Mouse (Mus musculus) liver, adult 2 months (tissue): ENCODE results near the gene Smu1. TPM values are rescaled to one million over a fixed set of nuclear protein-coding genes. Genes with fewer than 3 reads are reported as not detected.
A peak's percentile ranks its signal among the peaks of the same experiment; 100 is the strongest.

Experiments used
- DNase-seq: peaks from one replicate; pipeline ENCODE4 v3.0.0-alpha.2; 2011; ENCODE audit warnings: low read depth, low spot score; ENCODE audit errors: extremely low read depth
- H3K27ac ChIP-seq: fragments of 200-500 bp; replicated peaks from 2 replicates; pipeline ENCODE4 v1.5.1; 2012; ENCODE audit warnings: low read depth, mild to moderate bottlenecking, control low read depth, inconsistent platforms, low read length; ENCODE audit not compliant: insufficient read depth
- H3K27me3 ChIP-seq: fragments of 200-500 bp; 2 replicates; pipeline ENCODE4 v1.6.1; 2012; ENCODE audit warnings: mild to moderate bottlenecking, moderate library complexity, low read length, inconsistent platforms; ENCODE audit not compliant: control insufficient read depth, insufficient read depth
- H3K36me3 ChIP-seq: fragments of 200-500 bp; 2 replicates; pipeline ENCODE4 v1.6.1; 2012; ENCODE audit warnings: low read length, inconsistent platforms; ENCODE audit not compliant: control insufficient read depth, insufficient read depth
- H3K4me1 ChIP-seq: fragments of 200-500 bp; 2 replicates; pipeline ENCODE4 v1.6.1; 2011; ENCODE audit warnings: low read length; ENCODE audit not compliant: control insufficient read depth, insufficient read depth
- H3K4me3 ChIP-seq: fragments of 200-500 bp; 2 replicates; pipeline ENCODE4 v1.5.1; 2011; ENCODE audit warnings: low read depth, mild to moderate bottlenecking, control low read depth, low read length, moderate library complexity; ENCODE audit not compliant: insufficient read depth
- H3K79me2 ChIP-seq: fragments of 200-500 bp; 2 replicates; pipeline ENCODE4 v1.6.1; 2012; ENCODE audit warnings: inconsistent platforms, mild to moderate bottlenecking, low read length, moderate library complexity; ENCODE audit not compliant: control insufficient read depth, insufficient read depth
- H3K9ac ChIP-seq: fragments of 200-500 bp; 2 replicates; pipeline ENCODE4 v1.6.1; 2012; ENCODE audit warnings: low read depth, mild to moderate bottlenecking, control low read depth, inconsistent platforms, low read length
- CTCF ChIP-seq: fragments of 200-500 bp; IDR thresholded peaks from 2 replicates; pipeline ENCODE4 v1.5.1; 2011; ENCODE audit warnings: low read depth, low read length, control low read depth
- POLR2A ChIP-seq: fragments of 200-500 bp; IDR thresholded peaks from 2 replicates; pipeline ENCODE4 v1.6.1; 2011; ENCODE audit warnings: low read length, control low read depth; ENCODE audit not compliant: insufficient read depth; ENCODE audit errors: extremely low read depth
- WGBS: fragments of 180-500 bp; shearing (Covaris S2); methylation state at CpG from one replicate; pipeline ENCODE4 v1.1.7; 2018; 5-methylcytosine and 5-hydroxymethylcytosine counted together
- polyA plus RNA-seq: library from polyadenylated mRNA; depleted of rRNA; stranded (reverse); fragments of >200 nt; gene quantifications from 2 replicates; pipeline ENCODE4 v1.2.3, GENCODE M21; 2012
- total RNA-seq: library from RNA; depleted of rRNA; stranded (reverse); fragments of >200 nt; gene quantifications from 2 replicates; pipeline ENCODE4 v1.2.3, GENCODE M21; 2014

Smu1 gene
- total and polyA plus RNA-seq, 2 experiments, result 16.2 to 58.3 TPM

DNA sequence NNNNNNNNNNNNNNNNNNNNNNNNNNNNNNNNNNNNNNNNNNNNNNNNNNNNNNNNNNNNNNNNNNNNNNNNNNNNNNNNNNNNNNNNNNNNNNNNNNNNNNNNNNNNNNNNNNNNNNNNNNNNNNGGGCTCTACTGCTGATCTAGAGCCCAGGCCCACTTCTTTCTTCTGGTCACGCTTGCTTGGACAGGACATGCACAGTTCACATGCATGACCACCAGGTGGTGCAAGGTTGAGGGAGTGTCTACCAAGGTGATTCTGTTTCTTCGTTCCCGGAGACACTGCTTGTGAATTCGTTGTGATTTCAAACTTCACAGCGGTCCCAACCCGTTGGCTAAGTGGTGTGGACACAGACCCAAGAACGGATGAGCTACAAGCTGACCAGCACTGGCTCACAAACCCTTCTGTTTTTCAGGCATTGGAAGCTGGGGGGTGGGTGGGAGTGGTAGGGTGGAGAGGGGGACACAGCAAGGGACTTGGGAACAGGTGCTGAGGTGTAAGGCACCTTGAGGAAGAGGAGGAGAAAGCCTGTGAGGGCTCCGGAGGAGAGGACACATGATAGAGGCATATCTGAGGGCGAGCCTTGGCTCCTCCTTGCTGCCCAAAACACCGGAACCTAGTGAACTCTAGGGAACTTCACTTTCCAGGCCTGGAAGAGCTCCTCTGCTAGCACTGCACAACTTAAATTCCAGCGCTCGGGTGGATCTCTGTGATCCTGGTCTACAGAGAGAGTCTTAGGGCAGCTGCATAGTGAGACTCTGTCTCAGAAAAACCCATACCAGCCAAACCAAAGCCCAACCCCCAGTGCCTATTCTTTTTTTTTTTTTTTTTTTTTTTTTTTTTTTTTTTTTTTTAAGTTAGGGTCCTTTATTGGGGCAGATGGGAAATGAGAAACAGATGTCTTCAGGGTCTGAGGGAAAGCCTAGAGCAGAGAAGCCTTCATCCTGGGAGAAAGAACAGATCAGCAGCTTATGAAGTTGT lies 16.8 kb upstream of the Smu1 start:
- Histone ChIP-seq H3K27me3 (no peaks in the 10 kb centered on the region), H3K9ac (peak overlapping the region; percentile 19; the same call in 1 of the 2 replicates), H3K36me3 (no peaks in the 10 kb centered on the region), H3K4me3 (no peak overlapping the region), H3K4me1 (no peaks in the 10 kb centered on the region; the same call in 1 of the 2 replicates), H3K79me2 (no peaks in the 10 kb centered on the region), H3K27ac (no peak overlapping the region)
- WGBS, result 14% methylated on average over 12 of the region's 12 CpGs
- TF ChIP-seq CTCF (peak; percentile 83), POLR2A (no peak)
- peak; percentile 67 for DNase-seq

DNA sequence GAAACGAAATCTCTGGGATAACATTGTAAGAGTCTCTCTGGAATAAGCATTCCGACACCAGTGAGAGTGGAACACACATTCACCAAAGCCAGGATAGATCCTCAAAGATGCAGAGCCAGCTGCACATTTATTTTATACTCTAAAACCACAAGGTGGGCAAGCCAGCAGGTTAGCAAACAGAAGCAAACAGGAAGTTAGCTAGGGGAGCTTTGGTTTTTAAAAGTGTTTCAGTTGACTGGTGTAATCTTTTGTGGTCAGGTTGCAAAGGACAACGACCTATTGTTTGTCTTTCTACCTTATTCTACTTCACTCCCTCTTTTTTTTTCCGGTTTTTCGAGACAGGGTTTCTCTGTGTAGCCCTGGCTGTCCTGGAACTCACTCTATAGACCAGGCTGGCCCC lies 2.2 kb upstream of the Smu1 start:
- DNase-seq, result no peak
- WGBS, result 55% methylated on average over 5 of the region's 5 CpGs
- no peak overlapping the region for H3K9ac ChIP-seq

DNA sequence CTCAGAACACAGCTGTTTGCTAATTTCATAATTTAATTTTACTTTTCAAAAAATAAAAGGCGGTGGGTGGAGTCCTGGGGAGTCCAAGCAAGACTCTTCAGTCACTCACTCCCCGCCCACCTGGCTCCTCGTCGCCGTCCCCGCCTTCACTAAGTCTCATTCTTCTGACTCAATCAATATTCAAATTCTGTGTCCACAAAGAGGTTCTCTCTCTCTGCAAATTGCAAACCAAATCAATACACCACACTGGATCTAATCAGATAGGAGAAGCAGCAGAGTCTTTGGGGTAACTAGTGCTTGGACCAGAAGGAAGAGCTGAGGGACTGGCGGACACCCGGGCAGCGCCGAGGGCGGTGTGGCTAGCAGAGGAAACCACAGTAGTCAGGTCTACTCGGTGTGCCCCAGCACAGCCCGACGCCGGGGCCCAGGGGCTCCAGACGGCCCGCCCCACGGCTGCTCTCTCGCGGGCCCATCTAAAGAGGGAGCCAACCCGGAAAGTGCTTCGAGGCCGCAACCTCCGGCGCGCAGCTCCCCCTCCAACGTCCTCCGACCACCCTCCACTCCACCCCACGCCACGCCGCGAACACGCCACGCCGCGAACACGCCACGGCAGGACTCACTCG lies 455 bp downstream of the Smu1 start:
- WGBS, result under 1% methylated on average over 39 of the region's 39 CpGs
- no peaks in the 10 kb centered on the region for H3K4me1 ChIP-seq

More for the DNA sequence above, 2.2 kb upstream of the Smu1 start:
- H3K4me1 ChIP-seq, result no peaks in the 10 kb centered on the region
- H3K4me3 ChIP-seq, result no peak overlapping the region
- H3K36me3 ChIP-seq, result peaks cover 5% of the 10 kb centered on the region
- no peaks in the 10 kb centered on the region for H3K27me3 ChIP-seq
- TF ChIP-seq CTCF (no peak), POLR2A (no peak)
- H3K27ac ChIP-seq, result no peak overlapping the region
- no peaks in the 10 kb centered on the region for H3K79me2 ChIP-seq

DNA sequence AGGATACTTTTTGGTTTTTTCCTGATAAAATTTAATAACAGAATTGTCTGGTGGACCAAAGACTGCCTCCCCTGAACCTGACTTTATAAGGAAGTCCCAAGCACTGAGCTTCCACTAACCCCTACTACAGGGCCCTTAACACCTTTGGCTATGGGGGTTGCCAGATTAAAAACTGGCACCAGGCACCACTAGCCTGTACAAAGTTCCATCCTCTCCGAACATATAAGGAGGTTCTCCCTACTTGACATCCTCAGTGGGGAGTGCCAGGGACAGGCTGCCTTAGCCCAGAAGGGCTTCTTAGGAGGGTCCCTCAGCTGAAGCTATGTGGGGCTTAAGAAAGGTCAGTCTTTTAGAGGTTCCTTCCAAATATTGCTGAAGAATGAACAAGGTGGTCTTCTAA lies 22.4 kb downstream of the Smu1 start:
- peak; percentile 53 for DNase-seq
- Histone ChIP-seq H3K36me3 (peaks cover 68% of the 10 kb centered on the region), H3K9ac (no peak overlapping the region), H3K27me3 (no peaks in the 10 kb centered on the region), H3K79me2 (no peaks in the 10 kb centered on the region), H3K27ac (no peak overlapping the region; the same call in 1 of the 2 replicates), H3K4me1 (peaks cover 2% of the 10 kb centered on the region; the same call in 1 of the 2 replicates), H3K4me3 (no peak overlapping the region)
- 18% methylated on average over 1 of the region's 1 CpGs for WGBS
- TF ChIP-seq CTCF (no peak), POLR2A (no peak)

More for the DNA sequence above, 455 bp downstream of the Smu1 start:
- no peak for TF ChIP-seq POLR2A
- no peak for TF ChIP-seq CTCF
- Histone ChIP-seq H3K9ac (peak overlapping the region; percentile 97), H3K79me2 (no peaks in the 10 kb centered on the region; the same call in 1 of the 2 replicates), H3K4me3 (peak overlapping the region; percentile 96), H3K36me3 (peaks cover 27% of the 10 kb centered on the region), H3K27ac (peak overlapping the region; percentile 80), H3K27me3 (no peaks in the 10 kb centered on the region)
- peak; percentile 85 for DNase-seq

DNA sequence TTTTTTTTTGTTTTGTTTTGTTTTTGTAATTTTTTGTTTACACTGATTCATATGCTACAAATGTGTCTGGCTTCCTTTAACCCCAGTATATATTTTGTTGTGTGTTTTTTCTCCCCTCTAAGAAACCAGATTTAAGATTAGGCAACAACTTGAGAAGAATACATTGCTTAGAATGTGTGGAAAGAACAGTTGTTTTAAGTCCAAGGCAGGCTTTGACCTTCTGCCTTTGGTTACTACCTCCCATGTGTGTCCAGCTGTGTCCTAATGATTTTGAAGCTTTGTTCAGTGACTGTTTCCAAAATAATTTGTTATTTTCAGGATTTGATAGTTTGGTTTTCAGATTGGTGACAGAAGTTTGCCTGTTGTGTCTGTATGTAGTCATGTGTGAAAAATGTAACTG lies 26.5 kb downstream of the Smu1 start:
- TF ChIP-seq POLR2A, result no peak
- TF ChIP-seq CTCF, result no peak
- Histone ChIP-seq H3K36me3 (peaks cover 85% of the 10 kb centered on the region), H3K27me3 (no peaks in the 10 kb centered on the region)

More for the DNA sequence above, 26.5 kb downstream of the Smu1 start:
- Histone ChIP-seq H3K9ac (no peak overlapping the region), H3K4me1 (peaks cover 19% of the 10 kb centered on the region; the same call in 1 of the 2 replicates), H3K27ac (no peak overlapping the region), H3K4me3 (no peak overlapping the region), H3K79me2 (peaks cover 2% of the 10 kb centered on the region; the same call in 1 of the 2 replicates)
- DNase-seq, result peak; percentile 20
